Mouse (Mus musculus) left cerebral cortex, postnatal 36 days (tissue): ENCODE data around the gene Sult2a8. TPM values are rescaled to one million over a fixed set of nuclear protein-coding genes. Genes with fewer than 3 reads are reported as not detected.
"Not testable (repeated sequence)": the region's sequence is repeated elsewhere in the genome, so short reads cannot be mapped to it uniquely, and the experiment has no call there.

Experiments
- DNase-seq, 2 experiments: peaks; one replicate each; pipeline ENCODE4 v3.0.0; 2021 to 2022; ENCODE audit warnings: low spot score in 2 of 2, mixed read lengths in 1 of 2
- intact Hi-C: fragments of 180-260 bp; cut with DNase I; formaldehyde crosslinking; loops from one replicate; pipeline ENCODE4 v1.15.1; 2025
- total RNA-seq, 2 experiments: library from RNA; stranded (reverse); gene quantifications; 2 replicates each; pipeline ENCODE4 v1.2.3; 2021

Sult2a8 gene
- total RNA-seq = not detected

DNA sequence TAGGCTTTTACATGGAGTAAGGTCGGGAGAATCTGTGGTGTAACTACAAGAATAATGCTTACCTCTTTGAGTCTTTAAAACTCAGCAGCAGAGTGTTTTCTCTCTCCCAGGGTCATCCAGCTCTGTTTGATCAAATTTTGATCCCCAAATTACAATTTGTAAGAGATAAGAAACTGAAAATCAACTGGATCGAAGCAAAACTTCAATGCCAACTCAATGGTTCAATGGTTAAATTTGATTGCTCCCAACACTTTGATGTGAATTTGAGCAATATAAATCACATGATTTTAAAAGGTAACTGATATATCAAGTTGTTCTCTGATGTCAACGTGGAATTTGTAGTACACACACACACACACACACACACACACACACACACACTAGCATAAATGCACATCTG is at the start of gene Sult2a8:
Gene Sult2a8, minus strand, starts transcription at position 236 of the 400 bp plus-strand sequence.
- intact Hi-C loops = no loop called here
- DNase-seq = no peak

DNA sequence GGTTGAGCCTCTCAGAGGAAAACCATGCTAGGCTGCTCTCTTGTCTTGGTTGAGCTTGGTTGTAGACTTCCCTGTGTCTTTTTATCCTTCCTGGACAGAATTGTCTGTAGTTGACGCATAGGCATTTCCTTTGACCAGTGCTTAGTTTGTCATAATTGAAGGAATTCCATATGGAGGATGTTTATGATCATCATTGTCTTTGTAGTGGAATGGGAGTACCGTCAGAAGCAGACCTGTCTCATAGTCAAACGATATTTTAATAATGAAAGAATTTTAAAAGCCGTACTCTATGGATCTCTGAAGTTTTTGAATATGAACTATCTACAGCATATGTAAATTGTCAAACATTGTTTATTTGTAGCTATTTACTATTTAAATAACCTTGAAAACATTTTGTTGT is 47.6 kb upstream of the Sult2a8 start, which contains the start of gene Sult2a7:
Gene Sult2a7, minus strand, starts transcription at position 101 of the 400 bp plus-strand sequence.
- intact Hi-C loops = no loop called here
- DNase-seq = no peak

DNA sequence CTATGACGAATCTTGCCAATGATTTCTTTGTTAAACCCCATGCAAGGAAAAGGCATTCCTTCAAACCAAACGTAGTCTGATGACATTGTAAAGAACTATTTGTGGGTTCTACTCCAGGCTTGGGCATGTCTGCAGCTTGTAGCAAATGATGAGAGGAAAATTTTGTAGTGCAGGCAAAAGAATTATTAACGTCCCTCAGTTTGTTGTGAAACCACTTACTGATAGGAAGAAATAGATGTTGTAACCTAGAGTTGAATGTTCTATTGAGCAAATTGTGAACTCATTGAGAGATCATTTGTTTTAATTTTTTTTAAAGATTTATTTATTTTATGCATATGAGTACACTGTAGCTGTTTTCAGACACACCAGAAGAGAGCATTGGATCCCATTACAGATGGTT is 46.3 kb upstream of the Sult2a8 start:
- intact Hi-C loops = no loop called here
- no peak for DNase-seq

DNA sequence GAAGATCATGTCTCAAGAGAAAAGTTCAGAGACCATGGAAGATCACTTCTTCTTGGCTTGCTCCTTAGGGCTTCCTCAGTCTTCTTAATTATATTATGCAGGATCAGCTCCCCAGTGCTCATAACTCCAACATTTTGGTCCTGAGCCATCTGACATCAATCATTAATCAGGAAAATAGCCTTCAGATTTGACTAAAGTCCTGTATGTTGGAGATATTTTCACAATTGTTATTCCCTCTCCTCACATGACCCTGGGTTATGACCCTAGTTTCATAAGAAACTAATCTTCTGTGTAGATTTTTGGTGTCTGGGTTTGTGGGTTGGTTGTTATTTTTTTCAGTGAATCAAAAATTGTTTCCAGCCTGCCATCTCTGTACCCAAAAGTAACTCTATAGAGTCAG is 7.0 kb downstream of the Sult2a8 start:
- no peak for DNase-seq
- intact Hi-C loops = no loop called here

DNA sequence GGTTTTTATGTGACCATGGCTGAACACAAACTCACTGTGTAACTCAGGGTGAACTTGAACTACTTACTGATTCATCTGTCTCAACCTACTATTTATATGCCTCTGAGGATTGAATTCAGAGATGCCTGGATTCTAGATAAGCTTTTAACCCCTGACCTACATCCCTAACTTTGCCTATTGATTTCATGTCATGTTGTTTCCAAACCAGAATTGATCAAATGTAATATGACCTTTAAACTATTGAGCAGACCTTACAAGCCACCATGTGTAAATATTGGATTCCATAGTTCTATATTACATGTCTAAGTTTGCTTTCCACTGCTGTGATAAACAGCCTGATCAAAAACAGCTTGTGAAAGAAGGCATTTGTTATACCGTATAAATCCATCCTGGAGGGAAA is 8.1 kb downstream of the Sult2a8 start:
- intact Hi-C loops = no loop called here
- no peak for DNase-seq

DNA sequence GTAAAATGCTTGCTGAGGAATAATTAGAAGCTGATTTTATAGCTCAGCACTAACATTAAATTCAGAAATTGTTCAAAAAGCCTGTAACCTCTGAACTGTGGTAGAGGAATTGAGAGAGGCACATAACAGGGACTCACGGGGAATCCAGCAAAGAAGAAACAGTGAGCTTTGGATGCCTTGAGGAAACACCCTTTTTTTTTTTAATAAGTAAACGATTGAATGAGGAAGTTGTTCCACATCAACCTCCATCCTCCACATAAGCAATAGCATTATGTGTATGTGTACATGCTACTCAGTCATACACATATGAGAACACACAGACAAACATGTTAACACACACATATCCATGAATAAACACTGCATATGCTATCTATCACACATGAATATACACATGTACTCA is 8.5 kb downstream of the Sult2a8 start:
- intact Hi-C loops = no loop called here
- no peak for DNase-seq

DNA sequence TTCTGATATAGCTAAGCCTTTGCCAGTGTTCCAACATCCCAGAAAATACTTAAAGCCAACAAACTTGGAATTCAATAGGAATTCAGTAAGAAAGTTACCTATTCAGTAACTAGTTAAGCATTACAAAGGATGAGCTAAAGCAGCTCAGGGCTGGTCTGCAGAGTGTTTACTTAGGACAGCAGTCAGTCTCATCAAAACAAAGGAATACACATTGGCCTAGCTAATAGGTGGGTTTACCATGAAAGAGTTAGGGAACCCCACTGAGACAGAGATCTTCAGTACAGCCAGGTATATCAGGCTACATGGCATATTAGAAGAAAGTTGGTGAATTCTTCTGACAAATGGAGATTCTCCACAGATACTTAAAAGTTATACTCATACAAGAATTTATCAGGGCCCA is 47.2 kb downstream of the Sult2a8 start:
- DNase-seq, intact Hi-C loops: not testable (repeated sequence)

DNA sequence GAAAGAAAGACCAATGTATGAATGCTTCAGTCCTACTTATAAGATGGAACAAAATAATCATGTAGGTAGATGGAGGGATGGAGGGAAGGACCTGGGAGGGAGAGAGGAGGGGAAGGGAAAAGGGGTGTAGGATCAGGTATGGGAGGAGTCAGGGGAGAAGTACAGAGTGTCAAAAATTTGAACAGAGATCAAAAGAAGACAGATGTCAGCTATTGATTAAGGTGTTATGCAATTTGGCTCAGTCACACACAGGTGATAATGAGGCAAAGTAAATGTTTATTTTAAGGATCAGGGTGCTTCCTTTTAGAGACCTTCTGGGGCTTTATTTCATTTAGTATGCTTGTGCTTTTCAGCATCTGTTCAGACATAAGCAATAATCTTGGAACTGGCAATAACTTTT is 50.1 kb downstream of the Sult2a8 start:
- intact Hi-C loops = no loop called here
- DNase-seq = no peak

Other genes with a start within 250 kb of the Sult2a8 start
- not detected for gene Sult2a6, start 191.9 kb downstream of the Sult2a8 start, total RNA-seq
- gene Obox8, start 113.2 kb downstream of the Sult2a8 start, total RNA-seq = not detected
- not detected for gene Sult2a7, start 47.5 kb upstream of the Sult2a8 start, total RNA-seq
- gene Vmn1r90, start 116.7 kb upstream of the Sult2a8 start, total RNA-seq = under 1 TPM in 1 of 2 experiments, not detected in 1; 0.05 TPM
- not detected for gene Obox7, start 212.7 kb upstream of the Sult2a8 start, total RNA-seq